Mouse (Mus musculus) G1E (cell line): ENCODE data around the gene Helt.

Source experiments
- CTCF ChIP-seq: IDR thresholded peaks from 2 replicates; pipeline ENCODE4 v1.5.1; 2012; ENCODE audit warnings: low read depth, low read length, inconsistent platforms, mixed read lengths
- POLR2AphosphoS5 ChIP-seq: IDR thresholded peaks from 2 replicates; pipeline ENCODE4 v1.6.1; 2012; ENCODE audit warnings: low read depth, low read length, inconsistent platforms; ENCODE audit not compliant: insufficient replicate concordance

DNA sequence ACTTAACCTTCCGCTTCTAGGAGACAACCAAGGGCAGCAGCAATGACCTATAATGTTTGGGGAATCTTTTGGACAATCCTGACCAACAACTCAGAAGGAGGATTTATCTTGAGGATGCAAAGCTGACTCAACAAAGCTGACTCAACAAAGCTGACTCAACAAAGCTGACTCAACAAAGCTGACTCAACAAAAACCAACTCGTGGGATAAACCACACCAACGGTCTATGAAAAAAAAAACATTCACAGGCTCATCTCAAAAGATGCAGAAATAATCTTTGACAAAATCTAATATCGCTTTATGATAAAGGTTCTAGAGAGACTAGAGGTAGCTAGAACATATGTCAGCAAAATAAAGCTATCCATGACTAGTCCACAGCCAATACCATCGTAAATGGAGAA, 24.3 kb upstream of the Helt start:
- TF ChIP-seq CTCF (no peak), POLR2AphosphoS5 (no peak)
